Mouse (Mus musculus) kidney, embryonic 14.5 days (tissue): Measurements from ENCODE around the gene Smim4. TPM values are rescaled to one million over a fixed set of nuclear protein-coding genes. Genes with fewer than 3 reads are reported as not detected.

Source experiments
- ATAC-seq: fragments of 200-750 bp; cut with Nextera tagmentation; 2 replicates; pipeline ENCODE4 v1.8.0; 2017; ENCODE audit warnings: moderate number of reproducible peaks, mild to moderate bottlenecking, moderate TSS enrichment, moderate library complexity; ENCODE audit not compliant: low FRiP score, low TSS enrichment
- H3K27ac ChIP-seq: fragments of 300-500 bp; sonication (generic); 2 replicates; pipeline ENCODE4 v1.5.1; 2014; ENCODE audit warnings: low read depth, mild to moderate bottlenecking, low read length, moderate library complexity, mixed read lengths
- H3K27me3 ChIP-seq: fragments of 300-500 bp; sonication (generic); 2 replicates; pipeline ENCODE4 v1.6.1; 2014; ENCODE audit warnings: mild to moderate bottlenecking, low read length; ENCODE audit not compliant: control insufficient read depth, insufficient read depth
- H3K36me3 ChIP-seq: fragments of 300-500 bp; sonication (generic); 2 replicates; pipeline ENCODE4 v1.6.1; 2014; ENCODE audit warnings: low read length, mixed read lengths; ENCODE audit not compliant: control insufficient read depth, insufficient read depth
- H3K4me1 ChIP-seq: fragments of 300-500 bp; sonication (generic); 2 replicates; pipeline ENCODE4 v1.6.1; 2014; ENCODE audit warnings: low read length, mixed read lengths; ENCODE audit not compliant: control insufficient read depth, insufficient read depth
- H3K4me2 ChIP-seq: fragments of 300-500 bp; sonication (generic); replicated peaks from 2 replicates; pipeline ENCODE4 v1.6.1; 2014; ENCODE audit warnings: low read depth, mild to moderate bottlenecking, low read length
- H3K4me3 ChIP-seq: fragments of 300-500 bp; sonication (generic); 2 replicates; pipeline ENCODE4 v1.5.1; 2014; ENCODE audit warnings: mild to moderate bottlenecking, low read length
- H3K9ac ChIP-seq: fragments of 300-500 bp; sonication (generic); 2 replicates; pipeline ENCODE4 v1.6.1; 2014; ENCODE audit warnings: low read depth, mild to moderate bottlenecking, low read length, moderate library complexity
- H3K9me3 ChIP-seq: fragments of 300-500 bp; sonication (generic); 2 replicates; pipeline ENCODE4 v1.6.1; 2016; ENCODE audit warnings: low read length; ENCODE audit not compliant: control insufficient read depth
- WGBS: fragments of 180-500 bp; shearing (Covaris S2); extraction: QIAGEN DNeasy Blood & Tissue Kit; methylation state at CpG from one replicate; pipeline ENCODE4 v1.1.7; 2014; 5-methylcytosine and 5-hydroxymethylcytosine counted together
- polyA plus RNA-seq: library from polyadenylated mRNA; unstranded; fragments of >200 nt; fragmentation: Nextera tagmentation; extraction: Ambion mirVana; gene quantifications from 2 replicates; pipeline ENCODE4 v1.2.1, GENCODE M21; 2014

Gene Smim4
- polyA plus RNA-seq, 1 experiment from 2014 or later: 98.5 TPM

DNA sequence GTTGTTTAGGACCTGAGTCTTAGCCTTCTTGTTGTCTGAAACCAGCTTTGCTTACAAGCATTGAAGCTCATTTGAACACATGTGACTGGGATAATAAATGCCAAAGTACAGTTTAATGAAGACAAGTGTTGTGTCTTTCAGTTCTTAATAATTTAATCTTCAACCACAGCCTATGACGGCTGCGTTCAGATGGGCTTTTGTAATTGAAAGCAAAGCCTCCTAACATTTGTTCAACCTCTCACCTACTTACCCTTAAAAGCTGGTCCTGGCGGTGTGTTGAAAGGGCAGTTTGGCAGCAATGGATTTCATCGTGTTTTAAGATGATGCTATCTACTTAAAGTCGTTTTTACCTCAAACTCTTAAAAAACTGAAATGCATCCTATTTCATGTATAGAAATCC, 16.6 kb downstream of the Smim4 start:
- Histone ChIP-seq H3K36me3 (peaks cover 79% of the 10 kb centered on the region), H3K4me3 (no peak overlapping the region), H3K4me2 (no peak overlapping the region), H3K27ac (no peak overlapping the region), H3K4me1 (no peaks in the 10 kb centered on the region), H3K9me3 (no peaks in the 10 kb centered on the region), H3K27me3 (no peaks in the 10 kb centered on the region), H3K9ac (no peak overlapping the region)
- WGBS: 82% methylated on average over 5 of the region's 5 CpGs
- no peak for ATAC-seq

DNA sequence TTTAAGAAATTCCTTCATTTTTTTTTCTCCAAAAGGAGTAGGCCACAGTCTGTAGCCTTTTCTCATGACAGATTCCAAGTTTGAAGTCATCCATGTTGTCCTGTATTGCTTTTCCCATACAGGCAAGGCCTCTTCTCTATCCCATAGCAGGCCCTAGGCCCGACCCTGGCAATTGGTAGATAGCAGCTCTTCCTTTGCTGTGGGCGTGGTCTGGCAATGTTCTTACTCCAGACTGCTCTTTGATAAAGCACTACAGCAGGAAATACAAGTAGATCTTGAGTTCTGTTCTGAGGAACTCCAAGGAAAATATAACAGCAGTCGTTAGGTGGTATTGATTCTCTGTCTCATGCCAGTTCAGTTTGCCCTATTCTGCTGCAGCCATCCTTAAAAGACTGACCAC, 18.1 kb downstream of the Smim4 start:
- Histone ChIP-seq H3K4me3 (no peak overlapping the region), H3K27me3 (no peaks in the 10 kb centered on the region), H3K9me3 (no peaks in the 10 kb centered on the region), H3K9ac (no peak overlapping the region), H3K27ac (no peak overlapping the region), H3K4me2 (no peak overlapping the region), H3K36me3 (peaks cover 79% of the 10 kb centered on the region), H3K4me1 (no peaks in the 10 kb centered on the region)
- ATAC-seq: no peak
- WGBS: 86% methylated on average over 3 of the region's 3 CpGs

DNA sequence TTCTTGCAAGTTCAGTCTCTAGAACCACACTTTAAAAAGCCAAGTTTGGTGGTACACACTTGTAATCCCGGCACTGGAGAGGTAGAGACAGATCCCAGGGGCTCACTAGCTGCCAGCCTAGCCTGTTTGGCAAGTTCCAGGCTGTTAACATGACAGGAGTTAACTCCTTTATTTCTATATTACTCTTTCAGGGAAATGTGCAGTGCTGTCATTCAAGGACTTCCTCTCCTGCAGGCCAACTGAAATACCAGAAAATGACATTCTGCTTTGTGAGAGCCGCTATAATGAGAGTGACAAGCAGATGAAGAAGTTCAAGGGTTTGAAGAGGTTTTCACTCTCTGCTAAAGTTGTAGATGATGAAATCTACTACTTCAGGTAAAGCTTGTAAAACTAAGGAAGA, 23.6 kb downstream of the Smim4 start:
- 92% methylated on average over 2 of the region's 2 CpGs for WGBS
- H3K9ac ChIP-seq: no peak overlapping the region
- no peaks in the 10 kb centered on the region for H3K27me3 ChIP-seq
- no peaks in the 10 kb centered on the region for H3K9me3 ChIP-seq
- H3K4me1 ChIP-seq: no peaks in the 10 kb centered on the region
- H3K27ac ChIP-seq: no peak overlapping the region
- no peak overlapping the region for H3K4me3 ChIP-seq
- peaks cover 71% of the 10 kb centered on the region for H3K36me3 ChIP-seq
- ATAC-seq: no peak
- H3K4me2 ChIP-seq: no peak overlapping the region

DNA sequence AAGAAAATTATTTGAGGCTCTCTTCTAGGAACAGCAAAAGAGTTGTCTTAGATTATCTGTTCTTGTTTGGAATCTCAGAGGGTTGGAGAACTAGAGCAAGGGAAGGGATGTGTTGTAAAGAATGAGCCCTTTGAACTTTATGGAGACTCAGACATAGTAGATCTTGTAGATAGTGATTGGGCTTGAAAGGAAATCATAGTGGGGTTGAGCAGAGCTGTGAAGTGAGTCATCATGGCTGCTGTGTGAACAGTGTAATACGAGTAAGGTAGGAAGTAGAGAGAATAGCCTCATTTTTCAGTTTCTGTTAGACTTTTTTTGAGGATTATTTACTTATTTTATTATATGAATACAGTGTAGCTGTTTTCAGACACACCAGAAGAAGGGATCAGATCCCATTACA, 38.8 kb downstream of the Smim4 start:
- H3K9ac ChIP-seq: no peak overlapping the region
- H3K4me1 ChIP-seq: no peaks in the 10 kb centered on the region
- H3K9me3 ChIP-seq: no peaks in the 10 kb centered on the region
- H3K27ac ChIP-seq: no peak overlapping the region
- no peak for ATAC-seq
- H3K27me3 ChIP-seq: no peaks in the 10 kb centered on the region
- no peak overlapping the region for H3K4me2 ChIP-seq
- 77% methylated on average over 1 of the region's 1 CpGs for WGBS
- peaks cover 74% of the 10 kb centered on the region for H3K36me3 ChIP-seq
- no peak overlapping the region for H3K4me3 ChIP-seq

DNA sequence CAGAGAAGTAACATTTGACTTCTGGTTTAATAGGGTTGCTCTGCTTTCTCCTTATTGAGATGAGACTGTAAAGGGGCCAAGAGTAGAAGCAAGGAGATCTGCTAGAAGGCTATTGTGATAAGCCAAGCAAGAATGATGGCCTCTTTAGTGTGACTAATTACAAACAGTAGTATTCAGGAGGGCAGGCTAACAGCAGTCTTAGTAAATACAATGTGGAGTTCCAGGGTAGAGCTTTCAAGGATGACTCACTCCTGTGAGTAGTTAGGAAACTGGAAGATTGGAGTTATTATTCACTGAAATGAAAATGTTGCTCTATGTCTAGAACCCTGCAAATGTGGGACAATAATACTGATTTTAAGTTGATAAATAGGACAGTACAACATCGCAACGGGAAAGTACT, 40.2 kb downstream of the Smim4 start:
- ATAC-seq: no peak
- no peak overlapping the region for H3K9ac ChIP-seq
- peaks cover 81% of the 10 kb centered on the region for H3K36me3 ChIP-seq
- WGBS: 94% methylated on average over 2 of the region's 2 CpGs
- no peaks in the 10 kb centered on the region for H3K27me3 ChIP-seq
- no peak overlapping the region for H3K27ac ChIP-seq
- no peak overlapping the region for H3K4me2 ChIP-seq
- H3K4me1 ChIP-seq: no peaks in the 10 kb centered on the region
- no peak overlapping the region for H3K4me3 ChIP-seq
- no peaks in the 10 kb centered on the region for H3K9me3 ChIP-seq

DNA sequence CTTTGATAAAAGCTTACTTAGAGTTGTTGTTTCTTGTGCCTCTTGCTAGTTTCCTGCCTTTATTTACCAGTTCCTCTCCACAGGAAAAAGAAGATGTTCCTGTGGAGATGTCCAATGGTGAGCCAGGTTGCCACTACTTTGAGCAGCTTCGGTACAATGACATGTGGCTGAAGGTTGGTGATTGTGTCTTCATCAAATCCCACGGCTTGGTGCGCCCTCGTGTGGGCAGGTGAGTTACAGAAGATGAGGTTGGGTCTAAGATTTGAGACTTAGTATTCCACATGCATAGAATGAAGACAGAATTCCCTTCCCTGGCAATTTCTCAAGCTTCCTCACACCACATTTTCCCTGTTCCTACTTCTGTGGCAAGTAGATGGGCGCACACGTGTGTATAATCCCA, 41.3 kb downstream of the Smim4 start:
- Histone ChIP-seq H3K4me3 (no peak overlapping the region), H3K4me1 (no peaks in the 10 kb centered on the region), H3K27me3 (no peaks in the 10 kb centered on the region), H3K9me3 (no peaks in the 10 kb centered on the region), H3K27ac (no peak overlapping the region), H3K36me3 (peaks cover 82% of the 10 kb centered on the region), H3K4me2 (no peak overlapping the region), H3K9ac (no peak overlapping the region)
- no peak for ATAC-seq
- 79% methylated on average over 6 of the region's 6 CpGs for WGBS

DNA sequence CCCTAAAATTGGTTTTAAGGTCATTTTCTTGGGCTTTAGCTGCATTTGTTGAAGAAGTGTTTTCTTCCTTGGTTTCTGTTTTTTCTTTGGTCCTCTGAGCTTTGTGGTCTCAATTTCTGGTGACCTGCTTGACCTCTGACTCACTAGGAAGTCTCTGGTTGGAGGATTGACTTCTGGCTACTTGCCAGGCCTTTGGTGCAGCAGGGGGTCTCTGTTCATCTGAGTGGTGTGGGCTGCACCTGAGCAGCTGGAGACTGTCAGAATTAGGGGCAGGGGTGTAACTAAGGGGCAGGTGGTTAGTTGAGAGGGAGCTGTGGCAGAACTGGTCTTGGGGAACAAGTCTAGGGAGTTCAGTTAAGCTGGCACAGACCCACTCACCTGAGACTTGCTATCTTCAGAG, 47.6 kb downstream of the Smim4 start:
- H3K27ac ChIP-seq: no peak overlapping the region
- no peaks in the 10 kb centered on the region for H3K9me3 ChIP-seq
- H3K36me3 ChIP-seq: peaks cover 61% of the 10 kb centered on the region
- H3K4me3 ChIP-seq: no peak overlapping the region
- ATAC-seq: no peak
- H3K4me1 ChIP-seq: no peaks in the 10 kb centered on the region
- no peak overlapping the region for H3K9ac ChIP-seq
- no peaks in the 10 kb centered on the region for H3K27me3 ChIP-seq
- no peak overlapping the region for H3K4me2 ChIP-seq

DNA sequence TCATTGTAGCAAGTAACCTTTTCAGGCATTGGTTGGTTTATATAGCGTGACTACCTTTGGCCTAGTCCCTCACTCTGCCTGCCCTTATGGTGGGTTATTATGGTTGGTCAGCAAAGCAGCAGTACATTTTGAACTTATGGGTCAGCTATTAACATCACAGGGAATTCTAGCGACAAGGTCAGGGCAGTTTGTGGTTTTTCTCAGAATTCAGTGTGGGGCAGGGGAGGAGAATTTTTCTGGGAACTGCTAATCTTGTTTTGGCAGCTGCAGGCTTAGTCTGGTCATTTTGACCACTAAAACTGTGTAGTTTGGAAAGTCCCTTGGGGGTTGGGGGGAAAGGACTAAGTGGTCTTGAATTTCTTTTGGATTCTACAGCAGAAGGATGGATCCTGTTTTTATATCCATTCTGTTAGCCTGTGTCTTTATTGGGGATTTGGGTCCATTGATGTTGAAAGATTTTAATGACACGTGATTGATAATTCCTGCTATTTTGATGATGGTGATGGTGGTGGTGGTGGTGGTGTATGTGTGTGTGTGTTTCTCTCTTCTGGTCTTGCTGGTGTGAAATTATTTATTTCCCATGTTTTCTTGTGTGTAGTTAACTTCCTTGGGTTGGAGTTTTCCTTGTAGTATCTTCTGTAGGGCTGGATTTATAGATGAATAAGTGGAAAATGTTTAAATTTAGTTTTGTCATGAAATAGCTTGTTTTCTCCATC, 49.3 kb downstream of the Smim4 start:
- Histone ChIP-seq H3K4me1 (no peaks in the 10 kb centered on the region), H3K27ac (no peak overlapping the region), H3K36me3 (peaks cover 64% of the 10 kb centered on the region), H3K4me3 (no peak overlapping the region), H3K9me3 (no peaks in the 10 kb centered on the region), H3K9ac (no peak overlapping the region), H3K4me2 (no peak overlapping the region), H3K27me3 (no peaks in the 10 kb centered on the region)
- 95% methylated on average over 3 of the region's 3 CpGs for whole genome bisulfite sequencing
- ATAC-seq: no peak

DNA sequence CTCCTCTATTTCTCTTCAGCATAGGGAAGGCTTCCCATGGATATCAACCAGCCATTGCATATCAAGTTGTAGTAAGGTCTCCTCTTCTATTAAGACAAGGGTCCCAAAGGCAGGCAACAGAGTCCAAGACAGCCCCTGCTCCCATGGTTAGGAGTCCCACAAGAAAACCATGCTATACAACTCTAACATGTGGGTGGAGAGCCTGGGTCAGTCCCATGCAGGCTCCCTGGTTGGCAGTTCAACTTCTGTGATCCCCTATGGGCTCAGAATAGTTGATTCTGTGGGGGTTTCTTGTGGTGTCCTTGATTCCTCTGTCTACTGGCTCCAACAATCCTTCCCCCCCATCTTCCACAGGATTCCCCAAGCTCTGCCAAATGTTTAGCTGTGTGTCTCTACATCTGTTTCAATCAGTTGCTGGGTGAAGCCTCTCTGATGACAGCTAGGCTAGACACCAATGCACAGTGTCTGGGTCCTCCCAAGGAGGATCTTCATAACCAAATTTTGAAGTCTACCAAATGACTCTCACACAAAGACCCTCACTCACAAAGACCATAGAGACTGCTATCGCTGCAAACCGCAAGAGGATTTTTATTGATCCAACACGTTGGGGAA, 50.1 kb downstream of the Smim4 start:
- Histone ChIP-seq H3K27me3 (no peaks in the 10 kb centered on the region), H3K36me3 (peaks cover 69% of the 10 kb centered on the region), H3K9me3 (no peaks in the 10 kb centered on the region), H3K4me3 (no peak overlapping the region), H3K4me2 (no peak overlapping the region), H3K9ac (no peak overlapping the region), H3K27ac (no peak overlapping the region), H3K4me1 (no peaks in the 10 kb centered on the region)
- WGBS: 95% methylated on average over 3 of the region's 3 CpGs
- ATAC-seq: no peak
